Mouse (Mus musculus): ENCODE data around the gene Bsnd. TPM values are rescaled to one million over a fixed set of nuclear protein-coding genes. Genes with fewer than 3 reads are reported as not detected.

Bsnd gene
- not detected in 2 replicates for polyA plus RNA-seq (2012; rRNA removed)

GRCm38 (mm10) chr4:106492116-106492515 is at the start of gene Bsnd:
Gene Bsnd, minus strand, starts transcription at chr4:106492283.

Other genes starting within 250 kb of the Bsnd start
- 6.2 and 8.1 TPM in 2 replicates for gene Usp24, start 176.1 kb downstream of the Bsnd start, polyA plus RNA-seq (2012; rRNA removed)
- 40.3 and 46.7 TPM in 2 replicates for gene Pcsk9, start 28.0 kb downstream of the Bsnd start, polyA plus RNA-seq (2012; rRNA removed)
- 46.5 and 52.4 TPM in 2 replicates for gene Dhcr24, start 68.8 kb upstream of the Bsnd start, polyA plus RNA-seq (2012; rRNA removed)
- gene Lexm, start 125.0 kb upstream of the Bsnd start, polyA plus RNA-seq (2012; rRNA removed) = 0.02 TPM in 2 replicates
- 0.02 TPM in 1 of 2 replicates, not detected in the other for gene Ttc22, start 130.1 kb upstream of the Bsnd start, polyA plus RNA-seq (2012; rRNA removed)
- 3.8 and 4.0 TPM in 2 replicates for gene Pars2, start 158.8 kb upstream of the Bsnd start, polyA plus RNA-seq (2012; rRNA removed)
- gene Ttc4, start 186.7 kb upstream of the Bsnd start, polyA plus RNA-seq (2012; rRNA removed) = 33.0 and 36.1 TPM in 2 replicates
- 0.24 and 0.37 TPM in 2 replicates for gene Mroh7, start 238.6 kb upstream of the Bsnd start, polyA plus RNA-seq (2012; rRNA removed)
- 0.03 TPM in 1 of 2 replicates, not detected in the other for gene Fam151a, start 241.6 kb upstream of the Bsnd start, polyA plus RNA-seq (2012; rRNA removed)

All from liver, embryonic 14 days (tissue).